Mouse (Mus musculus): ENCODE results near the gene Nckap5l. TPM values are rescaled to one million over a fixed set of nuclear protein-coding genes. Genes with fewer than 3 reads are reported as not detected.

The Nckap5l gene
- 9.4 and 10.3 TPM in 2 replicates for polyA plus RNA-seq (2015; fragmentation: Nextera tagmentation; extraction: Ambion mirVana)

- peak; percentile 95 for ATAC-seq (ENCODE audit: insufficient number of reproducible peaks, insufficient read depth, low FRiP score, low TSS enrichment, low read depth)
- WGBS: under 1% methylated on average over 44 of the region's 45 CpGs
- H3K4me1 ChIP-seq: peaks cover 36% of the 10 kb centered on the region
These were observed at the start of gene Nckap5l for GRCm38 (mm10) chr15:99457606-99458401. Nckap5l (minus strand) TSS chr15:99457748.

GRCm38 (mm10) chr15:99505324-99506095, 48.0 kb upstream of the Nckap5l start:
- Histone ChIP-seq H3K9me3 (no peaks in the 10 kb centered on the region), H3K4me2 (no peak overlapping the region), H3K4me3 (no peak overlapping the region), H3K9ac (no peak overlapping the region), H3K4me1 (peaks cover 40% of the 10 kb centered on the region), H3K36me3 (no peaks in the 10 kb centered on the region), H3K27ac (no peak overlapping the region), H3K27me3 (peaks cover 8% of the 10 kb centered on the region; the same call in 1 of the 2 replicates)
- WGBS: 75% methylated on average over 15 of the region's 15 CpGs
- ATAC-seq (ENCODE audit: insufficient number of reproducible peaks, insufficient read depth, low FRiP score, low TSS enrichment, low read depth): no peak

More at GRCm38 (mm10) chr15:99457606-99458401, at the start of gene Nckap5l:
- Histone ChIP-seq H3K27me3 (no peaks in the 10 kb centered on the region), H3K9me3 (no peaks in the 10 kb centered on the region), H3K36me3 (0 out of 2 replicates have a peak, but pooled peaks cover under 1% of the 10 kb centered on the region), H3K4me3 (peak within 1 kb of the TSS; percentile 82), H3K4me2 (peak within 1 kb of the TSS; percentile 85), H3K9ac (peak within 1 kb of the TSS; percentile 79), H3K27ac (peak within 1 kb of the TSS; percentile 96)

DNA sequence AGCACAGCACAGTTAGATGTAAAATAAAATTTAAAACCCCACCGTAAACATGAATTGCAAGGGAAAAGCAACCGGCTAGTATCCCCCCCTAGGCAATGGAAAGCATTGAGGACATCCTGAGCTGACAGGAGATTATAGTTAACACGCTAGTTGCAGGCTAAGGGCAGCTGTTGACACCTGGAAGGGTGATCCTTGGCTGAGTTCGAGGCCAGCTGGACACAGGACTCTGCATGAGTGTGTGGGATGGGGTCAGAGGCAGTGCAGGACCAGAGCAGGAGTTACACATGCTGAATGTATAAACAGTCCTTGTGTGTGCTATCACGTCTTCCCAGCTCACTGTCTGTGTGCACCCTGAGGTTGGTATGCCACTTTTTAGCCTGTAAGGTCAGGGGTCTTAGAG, 45.7 kb upstream of the Nckap5l start:
- Histone ChIP-seq H3K4me3 (no peak overlapping the region), H3K4me1 (peaks cover 46% of the 10 kb centered on the region), H3K27ac (0 out of 2 replicates have a peak overlapping the region, but pooled peaks have one; percentile 78), H3K36me3 (no peaks in the 10 kb centered on the region), H3K27me3 (peaks cover 18% of the 10 kb centered on the region; the same call in 1 of the 2 replicates), H3K9me3 (no peaks in the 10 kb centered on the region), H3K9ac (no peak overlapping the region), H3K4me2 (no peak overlapping the region)
- 70% methylated on average over 5 of the region's 5 CpGs for WGBS
- no peak for ATAC-seq (ENCODE audit: insufficient number of reproducible peaks, insufficient read depth, low FRiP score, low TSS enrichment, low read depth)

GRCm38 (mm10) chr15:99502311-99502831, 44.8 kb upstream of the Nckap5l start:
- Histone ChIP-seq H3K4me1 (peaks cover 55% of the 10 kb centered on the region), H3K27me3 (peaks cover 20% of the 10 kb centered on the region; the same call in 1 of the 2 replicates), H3K27ac (peak overlapping the region; percentile 78), H3K9me3 (no peaks in the 10 kb centered on the region), H3K4me3 (no peak overlapping the region), H3K36me3 (no peaks in the 10 kb centered on the region), H3K9ac (0 out of 2 replicates have a peak overlapping the region, but pooled peaks have one; percentile 51), H3K4me2 (peak overlapping the region; percentile 32)
- no peak for ATAC-seq (ENCODE audit: insufficient number of reproducible peaks, insufficient read depth, low FRiP score, low TSS enrichment, low read depth)
- 24% methylated on average over 12 of the region's 12 CpGs for WGBS

- Histone ChIP-seq H3K27me3 (peaks cover 20% of the 10 kb centered on the region; the same call in 1 of the 2 replicates), H3K4me1 (peaks cover 57% of the 10 kb centered on the region), H3K4me3 (no peak overlapping the region), H3K4me2 (peak overlapping the region; percentile 32), H3K9ac (peak overlapping the region; percentile 51), H3K27ac (peak overlapping the region; percentile 78), H3K36me3 (no peaks in the 10 kb centered on the region), H3K9me3 (no peaks in the 10 kb centered on the region)
- WGBS: 46% methylated on average over 20 of the region's 20 CpGs
- no peak for ATAC-seq (ENCODE audit: insufficient number of reproducible peaks, insufficient read depth, low FRiP score, low TSS enrichment, low read depth)
These were observed 44.0 kb upstream of the Nckap5l start for GRCm38 (mm10) chr15:99501292-99502260.

DNA sequence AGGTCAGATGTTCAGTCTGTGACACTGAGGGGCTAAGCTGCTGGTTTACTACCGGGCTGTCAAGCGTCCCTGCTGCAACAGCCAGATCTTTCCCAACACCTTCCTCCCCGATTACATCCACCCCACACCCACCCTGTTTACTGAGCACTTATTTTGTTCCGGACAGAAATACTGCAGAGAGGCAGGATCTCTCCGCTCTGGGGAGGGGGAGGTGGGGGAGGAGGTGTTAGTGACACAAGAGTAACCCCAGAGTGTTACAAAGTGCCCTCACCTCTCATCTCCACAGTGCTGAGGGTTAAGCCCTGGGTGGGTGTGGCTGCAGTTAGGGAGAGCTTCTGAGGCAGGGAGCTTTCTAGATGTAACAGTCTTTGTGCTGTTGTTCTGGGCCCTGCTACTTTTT, 42.8 kb upstream of the Nckap5l start:
- Histone ChIP-seq H3K9ac (no peak overlapping the region), H3K4me2 (no peak overlapping the region), H3K27me3 (peaks cover 24% of the 10 kb centered on the region), H3K9me3 (no peaks in the 10 kb centered on the region), H3K4me3 (no peak overlapping the region), H3K4me1 (peaks cover 50% of the 10 kb centered on the region), H3K27ac (no peak overlapping the region), H3K36me3 (no peaks in the 10 kb centered on the region)
- ATAC-seq (ENCODE audit: insufficient number of reproducible peaks, insufficient read depth, low FRiP score, low TSS enrichment, low read depth): no peak
- WGBS: 68% methylated on average over 5 of the region's 5 CpGs

DNA sequence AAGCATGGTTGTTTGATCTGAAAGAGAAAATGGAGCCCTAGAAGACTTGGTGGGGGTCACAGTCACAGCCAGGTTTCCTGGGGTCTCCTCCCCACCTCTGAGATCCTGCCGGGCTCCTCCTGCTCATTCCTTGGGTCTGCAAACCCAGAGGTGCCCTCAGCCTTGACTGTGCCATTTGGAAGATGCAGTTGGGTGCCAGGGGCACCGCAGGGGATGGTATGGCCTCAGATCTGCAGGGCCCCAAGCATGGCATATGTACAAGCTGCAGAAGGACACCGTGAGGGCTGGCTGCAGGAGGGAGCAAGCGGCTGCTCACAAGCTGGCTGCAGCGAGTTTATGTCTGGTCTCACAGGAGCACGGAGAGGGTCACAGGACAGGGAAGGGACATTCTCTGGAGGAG, 42.2 kb upstream of the Nckap5l start:
- peaks cover 50% of the 10 kb centered on the region for H3K4me1 ChIP-seq
- no peak overlapping the region for H3K27ac ChIP-seq
- no peak overlapping the region for H3K9ac ChIP-seq
- ATAC-seq (ENCODE audit: insufficient number of reproducible peaks, insufficient read depth, low FRiP score, low TSS enrichment, low read depth): no peak
- no peaks in the 10 kb centered on the region for H3K9me3 ChIP-seq
- H3K27me3 ChIP-seq: peaks cover 24% of the 10 kb centered on the region
- H3K4me2 ChIP-seq: no peak overlapping the region
- no peak overlapping the region for H3K4me3 ChIP-seq
- 62% methylated on average over 6 of the region's 6 CpGs for WGBS
- no peaks in the 10 kb centered on the region for H3K36me3 ChIP-seq

GRCm38 (mm10) chr15:99498781-99499180, 41.2 kb upstream of the Nckap5l start:
- Histone ChIP-seq H3K4me1 (peaks cover 45% of the 10 kb centered on the region), H3K9ac (no peak overlapping the region; the same call in 1 of the 2 replicates), H3K27me3 (peaks cover 24% of the 10 kb centered on the region), H3K4me3 (no peak overlapping the region), H3K4me2 (no peak overlapping the region), H3K9me3 (no peaks in the 10 kb centered on the region), H3K36me3 (no peaks in the 10 kb centered on the region), H3K27ac (no peak overlapping the region)
- no peak for ATAC-seq (ENCODE audit: insufficient number of reproducible peaks, insufficient read depth, low FRiP score, low TSS enrichment, low read depth)
- 64% methylated on average over 4 of the region's 4 CpGs for WGBS

GRCm38 (mm10) chr15:99498356-99498755, 40.8 kb upstream of the Nckap5l start:
- Histone ChIP-seq H3K36me3 (no peaks in the 10 kb centered on the region), H3K4me3 (no peak overlapping the region), H3K9me3 (no peaks in the 10 kb centered on the region), H3K27me3 (peaks cover 24% of the 10 kb centered on the region), H3K9ac (no peak overlapping the region), H3K4me1 (peaks cover 42% of the 10 kb centered on the region), H3K27ac (no peak overlapping the region), H3K4me2 (no peak overlapping the region)
- 75% methylated on average over 4 of the region's 4 CpGs for WGBS
- ATAC-seq (ENCODE audit: insufficient number of reproducible peaks, insufficient read depth, low FRiP score, low TSS enrichment, low read depth): no peak

- no peak overlapping the region for H3K4me3 ChIP-seq
- no peak overlapping the region for H3K4me2 ChIP-seq
- H3K4me1 ChIP-seq: peaks cover 36% of the 10 kb centered on the region
- no peaks in the 10 kb centered on the region for H3K36me3 ChIP-seq
- H3K9ac ChIP-seq: no peak overlapping the region
- ATAC-seq (ENCODE audit: insufficient number of reproducible peaks, insufficient read depth, low FRiP score, low TSS enrichment, low read depth): no peak
- peaks cover 24% of the 10 kb centered on the region for H3K27me3 ChIP-seq
- no peak overlapping the region for H3K27ac ChIP-seq
- WGBS: 47% methylated on average over 12 of the region's 12 CpGs
- no peaks in the 10 kb centered on the region for H3K9me3 ChIP-seq
These were observed 40.1 kb upstream of the Nckap5l start for GRCm38 (mm10) chr15:99497527-99498242.
